Mouse (Mus musculus) cerebellum, adult 18-20 months (tissue): ENCODE data around the gene Xpr1.

Source experiments
- DNase-seq, 2 experiments: peaks; one replicate each; pipeline ENCODE4 v3.0.0; 2021

The Xpr1 gene

DNA sequence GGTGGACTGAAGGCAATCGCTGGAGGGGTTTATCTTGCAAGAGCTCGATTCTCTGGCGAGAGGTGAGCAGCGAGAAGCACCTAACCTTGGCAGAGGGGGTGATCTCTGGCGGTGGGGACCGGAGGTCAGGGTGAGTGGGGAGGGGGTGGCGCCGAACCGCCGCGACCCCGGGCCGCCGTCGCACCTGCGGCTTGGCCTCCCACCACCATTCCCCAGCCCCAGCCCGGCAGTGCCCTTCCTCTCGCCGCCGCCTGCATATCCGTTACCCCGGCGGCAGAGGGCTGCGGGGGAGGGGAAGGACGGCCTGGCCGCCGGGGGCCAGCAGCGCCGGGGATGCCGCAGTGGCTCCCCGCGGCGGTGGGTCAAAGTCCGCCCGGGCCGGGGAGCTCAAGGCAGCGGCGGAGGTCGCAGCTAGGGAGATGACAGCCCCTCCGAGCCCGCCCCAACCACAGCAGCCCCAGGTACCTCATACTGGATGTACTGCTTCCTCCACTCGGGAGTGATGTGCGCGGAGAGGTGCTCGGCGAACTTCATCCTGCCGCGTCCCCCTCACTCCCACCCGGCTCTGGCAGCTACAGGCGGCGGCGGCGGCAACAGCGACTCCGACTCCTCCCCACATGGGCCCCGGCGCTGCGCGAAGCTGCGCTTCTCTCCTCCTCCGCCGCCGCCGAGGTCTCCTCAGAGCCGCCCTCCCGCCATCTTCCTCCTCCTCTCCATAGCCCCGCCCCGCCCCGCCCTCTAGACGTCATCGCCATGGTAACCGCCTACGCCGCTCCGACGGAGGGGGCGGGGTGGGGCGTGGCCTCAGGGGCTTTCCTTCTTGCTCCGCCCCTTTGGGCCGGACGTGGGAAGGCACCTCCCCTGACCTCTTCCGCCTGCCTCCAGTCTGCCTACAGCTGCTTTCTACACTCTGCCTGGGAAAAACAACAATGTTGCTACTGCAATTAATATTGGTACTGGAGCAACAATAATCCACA lies at the start of gene Xpr1:
Gene Xpr1 (minus strand): TSS at position 715 of the 977 bp plus-strand sequence.
- peak; percentile 94 to 97 for DNase-seq

GRCm38 (mm10) chr1:155463442-155463841 lies 46.2 kb upstream of the Xpr1 start:
- no peak for DNase-seq

DNA sequence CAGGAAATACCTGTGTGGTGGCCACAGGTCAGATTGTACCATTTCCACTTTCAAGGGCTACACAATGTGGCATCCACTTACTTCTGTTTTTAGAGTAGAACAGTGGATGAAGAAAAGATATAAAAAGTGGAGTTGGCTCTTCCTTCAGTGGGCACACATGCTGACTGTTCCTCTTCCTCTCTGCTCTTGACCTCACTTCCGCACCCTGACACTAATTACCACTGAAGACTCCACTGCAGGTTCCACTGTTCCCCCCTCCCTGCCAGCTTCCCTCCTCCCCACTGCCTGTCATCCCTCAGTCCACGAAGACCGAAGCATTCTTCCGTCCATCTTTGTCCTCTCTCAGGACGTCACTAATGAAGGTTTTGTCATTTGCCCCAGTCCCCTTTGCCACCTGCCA lies 45.4 kb upstream of the Xpr1 start:
- no peak for DNase-seq

- no peak for DNase-seq
These were observed 40.3 kb upstream of the Xpr1 start for GRCm38 (mm10) chr1:155457532-155457931.

- DNase-seq = peak; percentile 39 to 48
These were observed 36.0 kb upstream of the Xpr1 start for GRCm38 (mm10) chr1:155453180-155453579.

GRCm38 (mm10) chr1:155448932-155449331 lies 31.7 kb upstream of the Xpr1 start:
- no peak for DNase-seq

GRCm38 (mm10) chr1:155447277-155447676 lies 30.1 kb upstream of the Xpr1 start:
- no peak for DNase-seq

DNA sequence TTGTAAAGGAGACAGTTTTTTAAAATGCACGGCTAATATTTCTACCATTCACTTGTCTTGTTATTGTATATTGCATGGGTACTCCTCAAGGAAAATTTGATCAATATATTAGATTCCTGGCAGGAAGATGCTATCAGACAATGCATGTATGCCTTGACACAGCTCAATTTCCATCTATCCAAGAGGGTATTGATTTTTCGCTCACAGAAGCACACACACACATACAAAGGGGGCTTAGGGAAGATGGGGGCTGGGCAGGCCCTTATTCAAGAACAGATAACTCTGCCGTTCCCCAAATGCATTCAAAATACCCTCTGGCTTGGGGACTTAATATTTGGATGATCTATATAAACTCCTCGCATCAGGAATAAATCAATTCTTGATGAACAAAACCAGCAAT lies 25.9 kb upstream of the Xpr1 start:
- DNase-seq = no peak

DNA sequence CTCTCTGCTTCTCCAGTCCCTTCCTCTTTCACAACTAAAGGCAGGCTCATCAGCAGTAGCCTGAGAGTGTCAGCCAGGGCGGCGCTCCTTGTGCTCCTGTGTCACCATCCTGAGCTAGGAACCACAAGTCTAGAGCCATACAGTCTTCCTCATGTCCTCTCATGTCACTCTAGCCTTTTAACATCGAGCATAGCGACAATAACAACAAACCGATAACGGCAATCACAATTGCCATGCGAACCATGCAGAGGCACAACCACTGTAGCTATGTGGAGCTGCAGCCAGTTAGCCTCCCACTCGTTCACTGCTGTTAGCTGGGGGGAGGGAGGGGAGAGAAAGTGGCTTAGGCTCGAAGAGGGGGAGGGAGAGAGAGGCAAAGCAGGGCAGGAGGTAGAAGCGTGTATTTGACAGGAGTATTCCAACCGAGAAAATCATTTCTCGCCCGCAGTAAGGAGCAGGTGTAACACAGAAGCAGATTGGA lies 25.3 kb upstream of the Xpr1 start:
- DNase-seq = no peak

GRCm38 (mm10) chr1:155439551-155439950 lies 22.3 kb upstream of the Xpr1 start:
- no peak for DNase-seq

GRCm38 (mm10) chr1:155438525-155438924 lies 21.3 kb upstream of the Xpr1 start:
- DNase-seq = no peak

DNA sequence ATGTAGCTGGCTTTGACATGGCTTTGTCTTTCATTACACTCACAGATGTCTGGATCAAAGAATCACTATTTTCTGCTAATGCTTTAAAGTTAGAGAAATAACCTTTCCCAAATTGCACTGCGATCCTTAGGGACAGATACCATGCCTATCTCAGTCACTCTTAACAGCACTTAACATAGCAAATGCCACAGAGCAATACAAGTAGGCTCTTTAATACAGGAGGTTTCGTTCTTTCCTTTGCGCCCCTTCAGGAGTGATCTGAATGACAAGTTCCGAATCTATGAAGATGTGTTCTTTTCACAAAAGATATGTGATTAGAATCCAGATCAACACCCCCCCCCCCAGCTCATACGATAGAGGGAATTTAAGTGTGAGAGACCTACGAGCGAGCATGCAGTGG lies 12.1 kb upstream of the Xpr1 start:
- DNase-seq = no peak

DNA sequence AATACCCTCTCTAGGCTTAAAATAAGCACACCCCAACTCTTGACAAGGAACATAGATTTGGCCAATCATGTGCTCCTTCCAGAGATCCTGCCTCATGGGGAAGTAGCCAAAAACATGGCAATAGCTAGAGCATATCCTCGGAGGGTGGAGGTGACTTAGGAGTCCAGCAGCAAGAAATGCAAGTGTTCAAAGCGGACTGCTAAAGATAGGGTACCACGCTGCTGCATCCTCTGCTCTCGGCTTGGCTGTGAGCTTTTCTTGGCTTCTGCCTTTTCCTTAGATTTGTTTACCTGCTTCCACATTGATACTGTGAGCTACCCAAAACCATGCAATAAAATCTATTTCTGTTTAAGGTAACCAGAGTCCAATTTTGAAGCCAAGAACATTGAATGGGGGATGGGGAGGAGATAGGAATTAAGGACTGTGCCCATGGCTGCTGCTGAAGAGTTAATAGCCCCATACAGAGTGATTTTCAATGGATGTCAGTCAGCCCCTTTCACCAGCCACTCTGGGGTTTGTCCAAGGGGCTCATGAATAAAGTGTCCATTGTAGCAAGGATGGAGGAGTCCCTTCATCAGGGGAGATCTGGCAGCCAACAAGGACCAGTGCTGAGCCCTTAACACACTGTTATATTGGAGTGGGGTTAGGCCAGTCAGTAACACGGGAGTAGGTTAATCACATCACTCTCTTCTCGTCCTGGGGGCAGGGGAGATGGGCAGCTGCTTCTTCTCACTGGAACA lies 10.1 kb upstream of the Xpr1 start:
- no peak for DNase-seq

DNA sequence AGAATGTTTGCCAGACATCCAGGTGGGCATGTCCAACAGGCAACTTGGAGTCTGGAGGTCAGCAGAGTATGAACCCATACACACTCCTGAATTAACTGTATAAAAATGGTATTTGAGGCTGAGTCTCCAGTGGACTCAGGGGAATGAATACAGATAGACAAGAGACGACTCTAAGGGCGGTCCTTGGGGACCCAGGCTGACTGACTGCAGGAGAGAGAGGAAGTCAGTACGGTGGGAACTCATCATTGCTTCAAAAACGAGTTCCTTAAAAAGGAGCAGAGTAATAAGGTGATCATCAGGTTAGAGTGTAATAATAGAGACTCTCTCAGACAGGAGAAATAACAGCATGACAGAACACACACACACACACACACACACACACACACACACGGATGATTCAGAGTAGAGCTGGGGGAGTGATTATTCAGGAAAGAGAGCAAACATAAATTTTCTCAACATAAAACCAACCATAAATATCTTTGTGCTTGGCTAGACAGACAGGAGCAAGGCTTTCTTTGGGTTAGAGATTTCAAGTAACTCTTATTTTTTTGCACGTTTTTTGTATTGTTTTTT lies 8.6 kb upstream of the Xpr1 start:
- DNase-seq = no peak

DNA sequence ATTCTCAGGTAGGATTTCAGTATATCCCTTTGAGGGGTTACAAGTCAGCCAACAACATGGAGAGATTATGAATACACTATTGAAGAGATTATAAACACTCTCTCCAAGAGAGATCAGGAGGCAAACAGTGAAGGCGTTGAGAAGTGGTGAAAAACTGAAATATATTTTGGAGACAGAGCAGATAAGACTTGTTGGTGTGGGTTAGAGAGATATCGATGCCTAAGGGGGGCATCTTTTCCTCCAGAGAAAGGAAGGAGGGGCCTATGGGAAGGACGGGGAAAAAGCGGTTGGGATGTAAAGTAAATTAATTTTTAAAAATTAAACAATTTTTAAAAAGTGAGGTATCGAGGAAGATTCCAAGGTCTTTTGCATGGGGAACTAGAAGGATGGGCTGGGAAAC lies 8.1 kb upstream of the Xpr1 start:
- DNase-seq = no peak

- no peak for DNase-seq
These were observed 6.6 kb upstream of the Xpr1 start for GRCm38 (mm10) chr1:155423801-155424200.

- no peak for DNase-seq
These were observed 4.8 kb upstream of the Xpr1 start for GRCm38 (mm10) chr1:155422022-155422421.

- no peak for DNase-seq
These were observed 991 bp downstream of the Xpr1 start for GRCm38 (mm10) chr1:155416147-155416700.

- DNase-seq = no peak
These were observed 1.8 kb downstream of the Xpr1 start for GRCm38 (mm10) chr1:155415421-155415820.

- no peak for DNase-seq
These were observed 4.5 kb downstream of the Xpr1 start for GRCm38 (mm10) chr1:155412705-155413104.

DNA sequence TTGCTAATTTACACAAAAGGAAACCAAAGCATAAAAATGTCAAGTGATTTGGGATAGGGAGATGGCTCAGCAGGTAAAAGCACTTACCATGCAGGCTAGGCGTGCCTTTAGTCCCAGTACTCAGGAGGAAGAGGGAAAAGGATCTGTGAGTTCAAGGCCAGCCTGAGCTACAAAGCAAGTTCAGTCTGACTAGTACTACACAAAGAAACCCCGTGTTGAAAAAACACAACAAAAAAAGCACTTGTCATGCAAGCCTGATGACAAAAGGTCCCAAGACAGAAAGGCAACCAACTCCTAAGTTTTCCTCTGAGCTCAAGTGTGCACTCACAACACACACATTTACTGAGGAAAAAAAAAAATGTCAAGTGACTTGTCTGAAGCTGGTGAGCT lies 8.6 kb downstream of the Xpr1 start:
- DNase-seq = no peak

GRCm38 (mm10) chr1:155407697-155408576 lies 9.3 kb downstream of the Xpr1 start:
- DNase-seq = no peak
